Mouse (Mus musculus) cortical plate, adult 2 months (tissue): ENCODE data around the gene Btbd2. TPM values are rescaled to one million over a fixed set of nuclear protein-coding genes. Genes with fewer than 3 reads are reported as not detected.

Experiments
- H3K27ac ChIP-seq: fragments of 200-500 bp; 2 replicates; pipeline ENCODE4 v1.5.1; 2012; ENCODE audit warnings: low read length, control low read depth, inconsistent platforms; ENCODE audit not compliant: insufficient read depth
- H3K4me1 ChIP-seq: fragments of 200-500 bp; 2 replicates; pipeline ENCODE4 v1.6.1; 2011; ENCODE audit warnings: low read length; ENCODE audit not compliant: control insufficient read depth, insufficient read depth
- H3K4me3 ChIP-seq: fragments of 200-500 bp; 2 replicates; pipeline ENCODE4 v1.5.1; 2011; ENCODE audit warnings: mild to moderate bottlenecking, low read length, control low read depth; ENCODE audit not compliant: insufficient read depth
- CTCF ChIP-seq: fragments of 200-500 bp; IDR thresholded peaks from 2 replicates; pipeline ENCODE4 v1.5.1; 2011; ENCODE audit warnings: mild to moderate bottlenecking, control low read depth, low read length; ENCODE audit not compliant: insufficient read depth; ENCODE audit errors: extremely low read depth
- POLR2A ChIP-seq: fragments of 200-500 bp; IDR thresholded peaks from 2 replicates; pipeline ENCODE4 v1.6.1; 2011; ENCODE audit warnings: mild to moderate bottlenecking, low read length, control low read depth; ENCODE audit not compliant: insufficient read depth; ENCODE audit errors: extremely low read depth
- polyA plus RNA-seq: library from polyadenylated mRNA; depleted of rRNA; stranded (reverse); fragments of >200 nt; gene quantifications from 2 replicates; pipeline ENCODE4 v1.2.3, GENCODE M21; 2012; rRNA removed

The Btbd2 gene
- 98.8 and 102 TPM in 2 replicates for polyA plus RNA-seq

- TF ChIP-seq POLR2A, result no peak
- no peak for TF ChIP-seq CTCF
- Histone ChIP-seq H3K4me3 (peak within 1 kb of the TSS; percentile 69), H3K4me1 (peaks cover 9% of the 10 kb centered on the region; the same call in 1 of the 2 replicates), H3K27ac (peak within 1 kb of the TSS; percentile 41; the same call in 1 of the 2 replicates)
Observed at GRCm38 (mm10) chr10:80656863-80657623, at the start of gene Btbd2. Btbd2 (minus strand) TSS chr10:80657071.

DNA sequence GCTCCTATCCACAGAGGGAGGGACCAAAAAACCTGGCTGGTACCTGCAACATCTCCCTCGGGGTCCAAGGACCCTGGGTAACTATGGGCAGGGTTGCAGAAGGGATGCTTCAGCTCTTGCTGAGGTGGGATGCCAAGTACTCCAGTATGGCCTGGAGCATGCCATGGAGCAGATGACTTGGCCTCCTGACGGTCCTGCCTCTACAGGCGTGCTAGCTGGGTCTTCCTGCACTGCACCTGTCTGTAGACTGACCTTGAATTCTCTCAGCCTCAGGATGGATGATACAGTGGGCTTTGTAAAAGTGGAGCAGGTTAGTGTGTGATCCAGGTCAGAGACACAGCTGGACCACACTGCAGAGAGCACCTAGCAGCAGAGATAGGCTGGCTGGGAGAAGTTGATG lies 48.6 kb upstream of the Btbd2 start:
- peaks cover 2% of the 10 kb centered on the region; the same call in 1 of the 2 replicates for H3K4me1 ChIP-seq
- TF ChIP-seq POLR2A (no peak), CTCF (no peak)
- no peak overlapping the region for H3K27ac ChIP-seq
- no peak overlapping the region for H3K4me3 ChIP-seq

DNA sequence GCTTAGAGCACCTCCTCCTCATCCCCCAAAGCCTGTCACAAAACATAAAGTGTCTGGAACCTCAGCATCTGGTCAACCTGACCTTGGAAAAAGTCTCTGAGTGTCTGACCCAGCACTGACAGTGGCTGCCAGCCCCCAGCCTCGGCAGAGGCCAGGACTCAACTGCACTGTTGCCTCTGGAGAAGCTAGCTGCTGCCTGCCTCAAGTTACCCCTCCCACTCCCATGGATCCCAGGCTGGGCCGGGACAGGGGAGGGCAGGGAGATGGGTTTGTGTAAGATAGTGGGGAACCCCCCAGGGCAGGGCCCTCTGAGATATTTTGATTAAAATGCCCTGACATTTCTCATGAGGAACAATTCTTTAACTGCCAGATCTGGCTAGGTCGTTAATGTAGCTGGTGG lies 48.2 kb upstream of the Btbd2 start:
- no peak overlapping the region for H3K4me3 ChIP-seq
- no peak overlapping the region for H3K27ac ChIP-seq
- H3K4me1 ChIP-seq, result peaks cover 2% of the 10 kb centered on the region; the same call in 1 of the 2 replicates

DNA sequence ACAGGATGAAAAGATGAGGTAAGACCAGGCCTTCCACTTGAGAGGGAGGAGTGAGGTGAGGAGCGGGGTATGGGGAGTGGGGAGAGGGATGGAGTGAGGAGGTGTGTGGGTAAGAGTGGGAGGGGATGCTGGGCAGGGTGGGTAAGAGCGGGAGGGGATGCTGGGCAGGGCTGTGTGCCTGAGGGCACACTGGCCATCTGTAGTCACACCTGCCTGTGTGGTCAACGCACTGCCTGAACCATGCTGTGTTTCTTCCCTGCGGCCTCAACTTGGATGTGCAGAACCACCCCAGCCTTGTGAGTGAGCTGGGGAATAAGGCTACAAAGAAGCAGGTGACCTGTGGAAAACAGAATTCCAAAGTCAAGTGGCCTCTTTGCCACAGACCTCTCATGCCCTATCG lies 47.5 kb upstream of the Btbd2 start:
- TF ChIP-seq CTCF (no peak), POLR2A (no peak)
- no peak overlapping the region for H3K27ac ChIP-seq
- peaks cover 2% of the 10 kb centered on the region; the same call in 1 of the 2 replicates for H3K4me1 ChIP-seq
- H3K4me3 ChIP-seq, result no peak overlapping the region

More for the DNA sequence above, 48.2 kb upstream of the Btbd2 start:
- TF ChIP-seq CTCF (no peak), POLR2A (no peak)

- H3K27ac ChIP-seq, result 0 out of 2 replicates have a peak overlapping the region, but pooled peaks have one; percentile 56
- H3K4me1 ChIP-seq, result peaks cover 2% of the 10 kb centered on the region; the same call in 1 of the 2 replicates
- no peak for TF ChIP-seq POLR2A
- TF ChIP-seq CTCF, result no peak
- H3K4me3 ChIP-seq, result peak overlapping the region; percentile 57
Observed at GRCm38 (mm10) chr10:80703643-80704042, 46.8 kb upstream of the Btbd2 start.

DNA sequence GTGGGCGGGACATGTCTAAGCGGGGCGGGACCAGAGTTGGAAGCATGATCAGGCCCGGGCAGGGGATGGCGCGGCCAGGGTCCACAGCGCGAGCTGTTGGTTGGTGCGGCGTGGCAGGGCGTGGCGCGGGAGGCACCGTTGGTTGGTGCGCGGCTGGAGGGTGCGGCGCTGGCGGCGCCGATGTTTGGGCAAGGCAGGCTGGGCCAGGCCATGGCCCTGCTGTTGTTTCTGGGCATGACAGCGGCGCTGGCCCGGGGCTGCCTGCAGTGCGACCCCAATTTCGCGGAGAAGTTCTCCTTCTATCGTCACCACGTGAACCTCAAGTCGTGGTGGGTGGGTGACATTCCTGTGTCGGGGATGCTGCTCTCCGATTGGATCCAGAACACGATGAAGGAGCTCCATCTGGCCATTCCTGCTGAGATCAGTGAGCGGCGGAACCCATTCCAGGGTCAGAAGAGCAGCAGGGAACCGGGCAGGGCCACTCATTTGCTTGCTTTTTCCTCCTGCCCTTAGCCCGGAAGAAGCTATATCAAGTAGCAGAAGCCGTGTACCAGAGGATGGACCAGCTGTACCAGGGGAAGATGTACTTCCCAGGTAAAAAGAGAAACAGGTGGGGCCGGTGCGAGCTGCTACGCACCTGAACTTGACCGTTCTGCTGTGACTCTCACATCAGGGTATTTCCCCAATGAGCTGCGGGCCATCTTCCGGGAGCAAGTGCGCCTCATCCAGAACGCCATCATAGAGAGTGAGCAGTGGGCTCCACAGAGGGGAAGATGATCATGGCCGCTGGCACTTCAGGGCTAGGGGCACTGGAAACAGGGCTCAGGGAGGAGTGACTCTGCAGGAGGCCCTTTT lies 45.9 kb upstream of the Btbd2 start:
- Histone ChIP-seq H3K27ac (peak overlapping the region; percentile 56), H3K4me3 (peak overlapping the region; percentile 57), H3K4me1 (peaks cover 2% of the 10 kb centered on the region; the same call in 1 of the 2 replicates)
- TF ChIP-seq POLR2A, result peak; percentile 48; the same call in 1 of the 2 replicates
- TF ChIP-seq CTCF, result no peak

GRCm38 (mm10) chr10:80701721-80702535 lies 45.1 kb upstream of the Btbd2 start, which contains the start of the genes Mob3a and Izumo4:
Mob3a (minus strand) TSS chr10:80701977.
Izumo4 (plus strand) TSS chr10:80702184.
- Histone ChIP-seq H3K4me1 (peaks cover 2% of the 10 kb centered on the region; the same call in 1 of the 2 replicates), H3K4me3 (peak within 1 kb of the TSS; percentile 57), H3K27ac (peak within 1 kb of the TSS; percentile 56)
- no peak for TF ChIP-seq CTCF
- TF ChIP-seq POLR2A, result 0 out of 2 replicates have a peak, but pooled peaks have one; percentile 29

DNA sequence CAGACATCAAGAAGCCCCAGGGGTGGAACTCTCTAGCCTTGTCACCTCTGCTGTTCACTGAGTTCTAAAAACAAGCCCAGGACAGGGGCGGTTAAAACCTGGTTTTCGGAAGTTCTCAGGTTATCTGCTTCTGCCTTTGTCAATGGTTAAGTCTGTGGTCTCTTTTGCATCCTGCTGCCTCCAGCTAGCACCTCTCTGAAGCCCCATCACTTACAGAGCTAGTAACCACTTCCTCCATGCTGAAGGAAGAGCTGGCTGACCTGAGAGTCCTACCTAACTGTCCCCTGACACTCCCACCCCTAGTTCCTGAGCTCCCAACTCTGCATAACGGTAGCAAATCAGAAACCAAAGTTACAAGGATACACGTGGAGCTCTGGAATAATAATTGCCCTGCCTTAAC lies 43.9 kb upstream of the Btbd2 start:
- Histone ChIP-seq H3K4me1 (peaks cover 2% of the 10 kb centered on the region; the same call in 1 of the 2 replicates), H3K27ac (no peak overlapping the region), H3K4me3 (no peak overlapping the region)
- no peak for TF ChIP-seq CTCF
- TF ChIP-seq POLR2A, result no peak

DNA sequence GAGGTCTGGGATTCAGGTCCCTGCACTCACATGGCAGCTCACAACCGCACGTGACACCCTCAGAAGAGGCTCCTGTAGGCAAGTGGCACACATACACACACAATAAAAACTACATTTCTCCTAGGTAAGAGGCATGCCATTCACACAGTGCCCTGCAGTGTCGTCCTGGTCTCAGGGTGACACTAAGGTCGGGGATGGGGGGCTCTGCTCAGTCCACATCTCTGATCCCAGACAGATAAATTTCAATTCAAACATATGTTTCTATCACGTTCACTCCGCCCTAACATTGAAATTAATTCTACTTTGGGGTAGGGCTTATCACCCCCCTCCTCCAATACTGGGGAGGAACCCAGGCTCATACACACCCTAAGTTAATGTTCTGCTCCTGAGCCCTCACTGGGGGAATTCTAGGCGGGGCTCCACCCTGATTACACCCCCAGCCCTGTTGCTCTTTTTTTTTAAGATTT lies 43.2 kb upstream of the Btbd2 start:
- Histone ChIP-seq H3K4me3 (no peak overlapping the region), H3K27ac (no peak overlapping the region), H3K4me1 (peaks cover 2% of the 10 kb centered on the region; the same call in 1 of the 2 replicates)
- TF ChIP-seq CTCF (no peak), POLR2A (no peak)
